Mouse (Mus musculus) kidney, postnatal 0 days (tissue): ENCODE measurements around the gene Tas1r3. TPM values are rescaled to one million over a fixed set of nuclear protein-coding genes. Genes with fewer than 3 reads are reported as not detected.

Experiments
- ATAC-seq: fragments of 200-750 bp; cut with Nextera tagmentation; replicated peaks from 2 replicates; pipeline ENCODE4 v1.8.0; 2017; ENCODE audit warnings: low read depth, moderate number of reproducible peaks, moderate TSS enrichment, moderate library complexity; ENCODE audit not compliant: low FRiP score
- DNase-seq: peaks from one replicate; pipeline ENCODE4 v3.0.0-alpha.2; 2016; ENCODE audit warnings: low spot score
- H3K27ac ChIP-seq: fragments of 300-500 bp; sonication (generic); 2 replicates; pipeline ENCODE4 v1.5.1; 2014; ENCODE audit warnings: mild to moderate bottlenecking
- H3K27me3 ChIP-seq: fragments of 300-500 bp; sonication (generic); 2 replicates; pipeline ENCODE4 v1.6.1; 2014; ENCODE audit warnings: low read length, mixed read lengths; ENCODE audit not compliant: insufficient read depth
- H3K36me3 ChIP-seq: fragments of 300-500 bp; sonication (generic); 2 replicates; pipeline ENCODE4 v1.6.1; 2014; ENCODE audit warnings: low read length, mixed read lengths; ENCODE audit not compliant: insufficient read depth
- H3K4me1 ChIP-seq: fragments of 300-500 bp; sonication (generic); replicated peaks from 2 replicates; pipeline ENCODE4 v1.6.1; 2014; ENCODE audit warnings: antibody characterized with exemption, low read length, mixed read lengths; ENCODE audit not compliant: insufficient read depth
- H3K4me2 ChIP-seq: fragments of 300-500 bp; sonication (generic); 2 replicates; pipeline ENCODE4 v1.6.1; 2014; ENCODE audit warnings: mild to moderate bottlenecking, low read length, moderate library complexity, mixed read lengths
- H3K4me3 ChIP-seq: fragments of 300-500 bp; sonication (generic); replicated peaks from 2 replicates; pipeline ENCODE4 v1.5.1; 2014; ENCODE audit warnings: low read depth, low read length
- H3K9ac ChIP-seq: fragments of 300-500 bp; sonication (generic); 2 replicates; pipeline ENCODE4 v1.6.1; 2014; ENCODE audit warnings: low read depth, low read length
- H3K9me3 ChIP-seq: fragments of 300-500 bp; sonication (generic); replicated peaks from 2 replicates; pipeline ENCODE4 v1.6.1; 2016; ENCODE audit warnings: low read length, inconsistent platforms, mixed read lengths
- CTCF ChIP-seq: IDR thresholded peaks from 2 replicates; pipeline ENCODE4 v1.5.1; 2016; ENCODE audit warnings: antibody characterized with exemption, low read depth, mild to moderate bottlenecking, moderate library complexity
- WGBS: fragments of 180-500 bp; shearing (Covaris S2); extraction: QIAGEN DNeasy Blood & Tissue Kit; methylation state at CpG from one replicate; pipeline ENCODE4 v1.1.7; 2014; 5-methylcytosine and 5-hydroxymethylcytosine counted together
- polyA plus RNA-seq: library from polyadenylated mRNA; unstranded; fragments of >200 nt; fragmentation: Nextera tagmentation; extraction: Ambion mirVana; gene quantifications from 2 replicates; pipeline ENCODE4 v1.2.1, GENCODE M21; 2015

Tas1r3 gene
- polyA plus RNA-seq, 1 experiment from 2014 or later, result 0.18 TPM

GRCm38 (mm10) chr4:155848434-155849095 is 14.6 kb downstream of the Tas1r3 start:
- H3K9me3 ChIP-seq, result no peaks in the 10 kb centered on the region
- H3K27ac ChIP-seq, result peak overlapping the region; percentile 79; the same call in 1 of the 2 replicates
- DNase-seq (no peak), ATAC-seq (no peak)
- peak overlapping the region; percentile 76 for H3K4me3 ChIP-seq
- 51% methylated on average over 7 of the region's 7 CpGs for WGBS
- H3K4me2 ChIP-seq, result peak overlapping the region; percentile 83
- H3K27me3 ChIP-seq, result no peaks in the 10 kb centered on the region
- peaks cover 17% of the 10 kb centered on the region for H3K4me1 ChIP-seq
- TF ChIP-seq CTCF, result no peak
- H3K9ac ChIP-seq, result peak overlapping the region; percentile 84
- H3K36me3 ChIP-seq, result peaks cover 10% of the 10 kb centered on the region; the same call in 1 of the 2 replicates

GRCm38 (mm10) chr4:155847591-155848352 is 15.4 kb downstream of the Tas1r3 start:
- Histone ChIP-seq H3K9me3 (no peaks in the 10 kb centered on the region), H3K36me3 (peaks cover 17% of the 10 kb centered on the region; the same call in 1 of the 2 replicates), H3K4me1 (peaks cover 17% of the 10 kb centered on the region), H3K4me2 (peak overlapping the region; percentile 83), H3K9ac (peak overlapping the region; percentile 84), H3K27me3 (no peaks in the 10 kb centered on the region), H3K27ac (peak overlapping the region; percentile 79), H3K4me3 (peak overlapping the region; percentile 76)
- 0 out of 2 replicates have a peak, but pooled peaks have one; percentile 14 for TF ChIP-seq CTCF
- ATAC-seq, result peak; percentile 47
- DNase-seq, result peak; percentile 48
- WGBS, result 1% methylated on average over 62 of the region's 69 CpGs

GRCm38 (mm10) chr4:155846871-155847578 is 16.1 kb downstream of the Tas1r3 start, which contains the start of gene Dvl1:
Gene Dvl1, plus strand, starts transcription at chr4:155847402.
- 1% methylated on average over 65 of the region's 65 CpGs for WGBS

GRCm38 (mm10) chr4:155843231-155843630 is 19.9 kb downstream of the Tas1r3 start:
- Histone ChIP-seq H3K4me3 (no peak overlapping the region), H3K9me3 (no peaks in the 10 kb centered on the region), H3K4me1 (peaks cover 21% of the 10 kb centered on the region; the same call in 1 of the 2 replicates), H3K4me2 (no peak overlapping the region), H3K27ac (no peak overlapping the region), H3K27me3 (no peaks in the 10 kb centered on the region), H3K36me3 (peaks cover 15% of the 10 kb centered on the region), H3K9ac (no peak overlapping the region)
- 92% methylated on average over 5 of the region's 5 CpGs for WGBS
- no peak for ATAC-seq
- TF ChIP-seq CTCF, result no peak
- DNase-seq, result no peak

More at GRCm38 (mm10) chr4:155846871-155847578, 16.1 kb downstream of the Tas1r3 start, which contains the start of gene Dvl1:
- no peaks in the 10 kb centered on the region for H3K27me3 ChIP-seq
- peak within 1 kb of the TSS; percentile 76 for H3K4me3 ChIP-seq
- peaks cover 15% of the 10 kb centered on the region for H3K36me3 ChIP-seq
- peaks cover 17% of the 10 kb centered on the region for H3K4me1 ChIP-seq
- H3K27ac ChIP-seq, result peak within 1 kb of the TSS; percentile 79
- H3K9ac ChIP-seq, result peak within 1 kb of the TSS; percentile 84
- DNase-seq (peak; percentile 90), ATAC-seq (peak; percentile 88)
- TF ChIP-seq CTCF, result peak; percentile 55; the same call in 1 of the 2 replicates
- peak within 1 kb of the TSS; percentile 83 for H3K4me2 ChIP-seq
- no peaks in the 10 kb centered on the region for H3K9me3 ChIP-seq

GRCm38 (mm10) chr4:155841651-155842270 is 21.4 kb downstream of the Tas1r3 start:
- ATAC-seq (no peak), DNase-seq (no peak)
- 42% methylated on average over 38 of the region's 38 CpGs for WGBS
- H3K4me3 ChIP-seq, result no peak overlapping the region; the same call in 1 of the 2 replicates
- peaks cover 16% of the 10 kb centered on the region; the same call in 1 of the 2 replicates for H3K4me1 ChIP-seq
- H3K27me3 ChIP-seq, result no peaks in the 10 kb centered on the region
- H3K27ac ChIP-seq, result no peak overlapping the region
- TF ChIP-seq CTCF, result no peak
- H3K9me3 ChIP-seq, result no peaks in the 10 kb centered on the region
- peak overlapping the region; percentile 73 for H3K4me2 ChIP-seq
- H3K9ac ChIP-seq, result no peak overlapping the region
- H3K36me3 ChIP-seq, result peaks cover 15% of the 10 kb centered on the region
